Comparison of ENCODE assay signal across 17 mouse cellular contexts in the genomic region with DNA sequence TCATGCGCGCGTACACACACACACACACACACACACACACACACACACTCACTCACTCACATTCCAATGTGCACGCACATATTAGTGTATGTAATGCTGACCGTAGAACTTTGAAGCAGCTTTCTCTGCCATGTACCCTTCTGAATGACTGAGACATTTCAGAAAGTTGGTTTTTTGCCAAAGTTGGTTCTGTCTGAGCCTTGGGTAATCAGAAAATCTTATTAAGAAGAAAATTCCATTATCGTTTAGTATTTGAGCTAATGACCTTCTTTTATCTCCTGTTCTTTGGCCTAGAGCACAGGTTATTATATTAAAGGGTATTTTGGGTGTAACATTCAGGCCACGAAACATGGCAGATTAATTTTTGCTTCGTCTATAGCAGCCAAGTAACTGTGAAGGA.
"Had no signal": no experiment of that assay in that cellular context is flagged by ENCODE, and none has a peak within 500 bp of the region (broad histone marks: within the 10 kb centered on the region; RNA-seq: fewer than 3 reads in every experiment).

No protein-coding gene starts in this region.

- H3K4me2 ChIP-seq: liver, embryonic 13.5 days had no signal

- H3K36me3 ChIP-seq: liver, embryonic 13.5 days; midbrain, embryonic 10.5 days had no signal

- H3K4me1 ChIP-seq: liver, embryonic 13.5 days; megakaryocyte, embryonic 14.5 days had no signal

- ATAC-seq: intestine, postnatal 0 days; lung, postnatal 0 days had no signal

- DNase-seq: kidney, adult 2 months; kidney, postnatal 25 days; liver, embryonic 13.5 days; lung, adult 2 months; lung, postnatal 36 days; midbrain, embryonic 14.5 days; right cerebral cortex, postnatal 4 days; thymus, adult 2 months; thymus, postnatal 14 days; thymus, postnatal 4 days had no signal

- H3K4me3 ChIP-seq: liver, embryonic 13.5 days; megakaryocyte, embryonic 14.5 days; midbrain, embryonic 10.5 days; myocyte had no signal

- H3K27me3 ChIP-seq: liver, embryonic 13.5 days; megakaryocyte, embryonic 14.5 days had no signal

- H3K9ac ChIP-seq: liver, embryonic 13.5 days had no signal

- H3K27ac ChIP-seq: kidney, postnatal 0 days; liver, embryonic 13.5 days; midbrain, embryonic 10.5 days; stomach, postnatal 0 days had no signal

- H3K9me3 ChIP-seq: liver, embryonic 13.5 days; midbrain, embryonic 10.5 days had no signal
